Mouse (Mus musculus) MEL (cell line): ENCODE data around the gene Kctd11.
A peak's percentile ranks its signal among the peaks of the same experiment; 100 is the strongest.

Source experiments
- CTCF ChIP-seq, 3 experiments: IDR thresholded peaks in 2 of 3; conservative IDR thresholded peaks in 1 of 3; 2 replicates each; pipeline ENCODE4 v1.5.1; 2011 to 2012; ENCODE audit warnings: low read length in 3 of 3, low read depth in 2 of 3, mild to moderate bottlenecking in 2 of 3, improper control_type of control experiment in 1 of 3, inconsistent platforms in 1 of 3, mixed read lengths in 1 of 3, moderate library complexity in 1 of 3; ENCODE audit not compliant: control insufficient read depth in 1 of 3, insufficient read depth in 1 of 3, poor library complexity in 1 of 3, severe bottlenecking in 1 of 3
- E2F4 ChIP-seq: IDR thresholded peaks from 2 replicates; pipeline ENCODE4 v1.6.1; 2011; ENCODE audit warnings: low read depth, low read length, improper control_type of control experiment, borderline replicate concordance
- EP300 ChIP-seq, 2 experiments: IDR thresholded peaks; 2 replicates each; pipeline ENCODE4 v1.6.1; 2011; ENCODE audit warnings: improper control_type of control experiment in 2 of 2, low read length in 2 of 2, low read depth in 1 of 2, mild to moderate bottlenecking in 1 of 2
- NELFE ChIP-seq: IDR thresholded peaks from 2 replicates; pipeline ENCODE4 v1.6.1; 2011; ENCODE audit warnings: low read depth, low read length, improper control_type of control experiment
- POLR2A ChIP-seq, 2 experiments: IDR thresholded peaks; 2 replicates each; pipeline ENCODE4 v1.6.1; 2011 to 2012; ENCODE audit warnings: low read length in 2 of 2, mild to moderate bottlenecking in 2 of 2, control low read depth in 1 of 2, improper control_type of control experiment in 1 of 2, low read depth in 1 of 2, moderate library complexity in 1 of 2; ENCODE audit not compliant: control insufficient read depth in 1 of 2, insufficient read depth in 1 of 2, poor library complexity in 1 of 2
- TAL1 ChIP-seq: IDR thresholded peaks from 2 replicates; pipeline ENCODE4 v1.6.1; 2012; ENCODE audit warnings: mild to moderate bottlenecking, inconsistent platforms, low read length, moderate library complexity, mixed read lengths
- UBTF ChIP-seq: IDR thresholded peaks from 2 replicates; pipeline ENCODE4 v1.6.1; 2012; ENCODE audit warnings: low read depth, mild to moderate bottlenecking, inconsistent platforms, low read length, improper control_type of control experiment, moderate library complexity, borderline replicate concordance; ENCODE audit not compliant: insufficient read depth

GRCm38 (mm10) chr11:69876867-69877266, 4.3 kb downstream of the Kctd11 start:
- TF ChIP-seq TAL1 (no peak), POLR2A (IDR thresholded peaks at IDR 0.05; ENCODE audit: control insufficient read depth in 1 of 2, insufficient read depth in 1 of 2, low read depth in 1 of 2, low read length in 2 of 2, poor library complexity in 1 of 2) (0 out of 4 replicates have a peak, but pooled peaks of 1 of the 2 experiments have one; percentile 2), EP300 (IDR thresholded peaks at IDR 0.05; ENCODE audit: low read depth in 1 of 2, low read length in 2 of 2) (0 out of 4 replicates have a peak, but pooled peaks of 1 of the 2 experiments have one; percentile 15), UBTF (0 out of 2 replicates have a peak, but pooled peaks have one; percentile 79), E2F4 (no peak), NELFE (no peak), CTCF (IDR thresholded peaks at IDR 0.05 in 2 of 3, conservative IDR thresholded peaks at IDR 0.05 in 1 of 3; ENCODE audit: control insufficient read depth in 1 of 3, insufficient read depth in 1 of 3, low read depth in 2 of 3, low read length in 3 of 3, poor library complexity in 1 of 3, severe bottlenecking in 1 of 3) (peak; percentile 82 to 98 (median 95))
